Mouse (Mus musculus): Measurements from ENCODE around the gene Cass4. TPM values are rescaled to one million over a fixed set of nuclear protein-coding genes. Genes with fewer than 3 reads are reported as not detected.

Cass4 gene
- 0.18 and 0.29 TPM in 2 replicates for polyA plus RNA-seq (2015; fragmentation: Nextera tagmentation; extraction: Ambion mirVana)

- Histone ChIP-seq H3K36me3 (no peaks in the 10 kb centered on the region), H3K9ac (no peak within 1 kb of the TSS), H3K27me3 (replicated peaks) (no peaks in the 10 kb centered on the region), H3K4me1 (replicated peaks) (no peaks in the 10 kb centered on the region), H3K27ac (no peak within 1 kb of the TSS), H3K9me3 (no peaks in the 10 kb centered on the region), H3K4me3 (replicated peaks) (no peak within 1 kb of the TSS), H3K4me2 (replicated peaks) (no peak within 1 kb of the TSS)
- WGBS: 27% methylated on average over 13 of the region's 13 CpGs
- no peak for ATAC-seq
Observed at GRCm38 (mm10) chr2:172393391-172394051, at the start of gene Cass4. Cass4 (plus strand) TSS chr2:172393794.

- ATAC-seq: peak; percentile 3
- 34% methylated on average over 5 of the region's 5 CpGs for WGBS
- H3K9ac ChIP-seq: no peak overlapping the region
Observed at GRCm38 (mm10) chr2:172344669-172345068, 48.9 kb upstream of the Cass4 start.

GRCm38 (mm10) chr2:172345258-172345738 lies 48.3 kb upstream of the Cass4 start, which contains the start of gene Fam210b:
Fam210b (plus strand) TSS chr2:172345565.
- no peaks in the 10 kb centered on the region for H3K9me3 ChIP-seq

More at GRCm38 (mm10) chr2:172344669-172345068, 48.9 kb upstream of the Cass4 start:
- Histone ChIP-seq H3K27me3 (replicated peaks) (no peaks in the 10 kb centered on the region), H3K9me3 (no peaks in the 10 kb centered on the region), H3K36me3 (no peaks in the 10 kb centered on the region), H3K27ac (0 out of 2 replicates have a peak overlapping the region, but pooled peaks have one; percentile 40), H3K4me2 (replicated peaks) (peak overlapping the region; percentile 96), H3K4me1 (replicated peaks) (peaks cover 29% of the 10 kb centered on the region), H3K4me3 (replicated peaks) (peak overlapping the region; percentile 64; the same call in 1 of the 2 replicates)

GRCm38 (mm10) chr2:172346034-172346929 lies 47.3 kb upstream of the Cass4 start:
- Histone ChIP-seq H3K9ac (peak overlapping the region; percentile 66), H3K27ac (no peak overlapping the region), H3K4me1 (replicated peaks) (peaks cover 29% of the 10 kb centered on the region)

More at GRCm38 (mm10) chr2:172345258-172345738, 48.3 kb upstream of the Cass4 start, which contains the start of gene Fam210b:
- peak; percentile 97 for ATAC-seq
- H3K9ac ChIP-seq: peak within 1 kb of the TSS; percentile 66
- no peaks in the 10 kb centered on the region for H3K36me3 ChIP-seq
- H3K27me3 ChIP-seq (replicated peaks): no peaks in the 10 kb centered on the region
- peak within 1 kb of the TSS; percentile 64 for H3K4me3 ChIP-seq (replicated peaks)
- under 1% methylated on average over 35 of the region's 35 CpGs for WGBS
- H3K27ac ChIP-seq: 0 out of 2 replicates have a peak within 1 kb of the TSS, but pooled peaks have one; percentile 40
- H3K4me1 ChIP-seq (replicated peaks): peaks cover 29% of the 10 kb centered on the region
- H3K4me2 ChIP-seq (replicated peaks): peak within 1 kb of the TSS; percentile 96

GRCm38 (mm10) chr2:172346933-172347611 lies 46.5 kb upstream of the Cass4 start:
- whole genome bisulfite sequencing: 63% methylated on average over 8 of the region's 8 CpGs
- Histone ChIP-seq H3K36me3 (no peaks in the 10 kb centered on the region), H3K27me3 (replicated peaks) (no peaks in the 10 kb centered on the region), H3K9me3 (no peaks in the 10 kb centered on the region), H3K4me1 (replicated peaks) (peaks cover 29% of the 10 kb centered on the region), H3K4me2 (replicated peaks) (peak overlapping the region; percentile 96), H3K9ac (no peak overlapping the region), H3K27ac (no peak overlapping the region), H3K4me3 (replicated peaks) (peak overlapping the region; percentile 64; the same call in 1 of the 2 replicates)
- ATAC-seq: no peak

More at GRCm38 (mm10) chr2:172346034-172346929, 47.3 kb upstream of the Cass4 start:
- peak overlapping the region; percentile 64 for H3K4me3 ChIP-seq (replicated peaks)
- 14% methylated on average over 31 of the region's 31 CpGs for WGBS
- H3K4me2 ChIP-seq (replicated peaks): peak overlapping the region; percentile 96
- H3K36me3 ChIP-seq: no peaks in the 10 kb centered on the region
- H3K9me3 ChIP-seq: no peaks in the 10 kb centered on the region
- H3K27me3 ChIP-seq (replicated peaks): no peaks in the 10 kb centered on the region
- ATAC-seq: peak; percentile 6

DNA sequence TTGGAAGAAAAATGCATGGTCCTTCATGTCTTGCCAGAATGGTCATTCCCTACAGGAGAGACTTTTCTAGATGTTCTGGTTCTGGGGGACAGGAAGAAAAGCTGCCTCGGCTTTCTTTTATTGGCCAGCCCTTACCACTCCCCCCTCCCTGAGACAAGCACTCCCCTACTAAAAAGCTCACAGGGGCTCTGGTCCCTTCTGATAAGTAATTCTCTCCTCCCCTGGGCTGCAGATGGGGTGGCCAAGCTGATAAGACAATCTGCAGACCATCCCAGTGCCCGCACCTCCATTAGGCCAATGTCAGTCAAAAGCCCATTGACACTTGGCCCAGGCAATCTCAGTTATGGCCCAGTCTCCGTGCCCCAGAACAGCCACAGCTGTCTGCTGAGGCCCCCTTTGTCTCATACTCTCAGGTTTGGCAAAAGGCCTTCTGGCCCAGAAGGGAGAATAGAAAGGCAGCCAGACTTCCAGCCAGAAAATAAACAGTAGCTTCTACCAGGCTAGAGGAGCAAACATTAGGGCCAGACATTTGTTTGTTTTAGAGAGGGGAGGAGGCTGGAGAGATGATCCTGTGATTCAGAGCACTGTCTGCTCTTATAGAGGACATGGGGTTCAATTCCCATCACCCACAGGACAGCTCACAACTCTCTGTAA lies 45.2 kb upstream of the Cass4 start:
- Histone ChIP-seq H3K4me3 (replicated peaks) (no peak overlapping the region), H3K27me3 (replicated peaks) (no peaks in the 10 kb centered on the region), H3K9ac (no peak overlapping the region), H3K4me2 (replicated peaks) (no peak overlapping the region), H3K4me1 (replicated peaks) (peaks cover 29% of the 10 kb centered on the region), H3K9me3 (no peaks in the 10 kb centered on the region), H3K36me3 (no peaks in the 10 kb centered on the region), H3K27ac (peak overlapping the region; percentile 66)
- WGBS: 17% methylated on average over 3 of the region's 3 CpGs
- ATAC-seq: no peak

DNA sequence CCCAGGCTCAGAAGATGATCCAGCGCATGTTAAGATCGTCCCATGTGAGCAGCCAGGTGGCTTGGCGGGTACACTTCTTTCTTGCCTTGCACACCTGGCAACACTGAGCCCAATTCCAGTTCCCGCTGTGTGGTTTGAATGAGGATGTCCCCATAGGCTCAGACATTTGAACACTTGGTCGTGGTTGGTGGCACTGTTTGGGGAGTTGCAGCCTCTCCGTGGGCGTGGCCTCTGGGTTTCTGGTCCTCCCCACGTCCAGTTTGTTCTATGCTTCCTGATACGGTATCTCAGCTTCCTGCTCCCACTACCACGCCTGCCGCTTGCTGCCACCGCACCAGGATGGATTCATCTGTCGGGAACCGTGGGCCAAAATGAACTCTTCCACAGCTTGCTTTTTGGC lies 43.8 kb upstream of the Cass4 start:
- peaks cover 27% of the 10 kb centered on the region for H3K4me1 ChIP-seq (replicated peaks)
- no peak overlapping the region for H3K4me3 ChIP-seq (replicated peaks)
- H3K27ac ChIP-seq: no peak overlapping the region
- 80% methylated on average over 14 of the region's 14 CpGs for WGBS
- no peaks in the 10 kb centered on the region for H3K9me3 ChIP-seq
- H3K36me3 ChIP-seq: no peaks in the 10 kb centered on the region
- no peak for ATAC-seq
- H3K27me3 ChIP-seq (replicated peaks): no peaks in the 10 kb centered on the region
- H3K4me2 ChIP-seq (replicated peaks): no peak overlapping the region
- H3K9ac ChIP-seq: no peak overlapping the region

- no peak overlapping the region for H3K27ac ChIP-seq
- WGBS: 65% methylated on average over 8 of the region's 8 CpGs
- H3K9me3 ChIP-seq: no peaks in the 10 kb centered on the region
- no peak overlapping the region for H3K9ac ChIP-seq
- no peak overlapping the region for H3K4me2 ChIP-seq (replicated peaks)
- H3K27me3 ChIP-seq (replicated peaks): no peaks in the 10 kb centered on the region
- peaks cover 24% of the 10 kb centered on the region for H3K4me1 ChIP-seq (replicated peaks)
- H3K36me3 ChIP-seq: peaks cover 4% of the 10 kb centered on the region
- ATAC-seq: no peak
- no peak overlapping the region for H3K4me3 ChIP-seq (replicated peaks)
Observed at GRCm38 (mm10) chr2:172350773-172351172, 42.8 kb upstream of the Cass4 start.

DNA sequence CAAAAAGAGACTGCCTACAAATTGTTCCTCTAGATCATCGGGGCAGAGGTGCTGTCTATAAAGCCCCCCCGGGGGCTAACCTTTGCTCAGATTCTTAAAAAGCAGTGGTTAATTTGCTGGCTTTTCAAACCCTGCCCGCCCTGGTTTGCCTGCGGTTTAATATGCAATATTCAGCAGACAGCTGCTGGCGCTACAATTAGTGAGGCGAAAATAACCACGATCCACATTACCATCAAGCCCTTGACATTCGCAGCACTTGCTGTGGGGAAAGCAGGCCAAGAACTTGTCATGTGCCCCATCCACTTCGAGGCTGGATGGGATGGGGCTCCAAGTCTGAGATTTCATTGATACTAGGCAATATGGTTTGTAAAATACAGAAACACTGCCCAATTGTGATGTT lies 40.4 kb upstream of the Cass4 start:
- Histone ChIP-seq H3K36me3 (peaks cover 27% of the 10 kb centered on the region), H3K27me3 (replicated peaks) (no peaks in the 10 kb centered on the region), H3K9ac (no peak overlapping the region), H3K27ac (no peak overlapping the region), H3K4me1 (replicated peaks) (peaks cover 9% of the 10 kb centered on the region; the same call in 1 of the 2 replicates), H3K4me3 (replicated peaks) (no peak overlapping the region), H3K4me2 (replicated peaks) (no peak overlapping the region), H3K9me3 (no peaks in the 10 kb centered on the region)
- no peak for ATAC-seq
- 87% methylated on average over 9 of the region's 9 CpGs for WGBS

DNA sequence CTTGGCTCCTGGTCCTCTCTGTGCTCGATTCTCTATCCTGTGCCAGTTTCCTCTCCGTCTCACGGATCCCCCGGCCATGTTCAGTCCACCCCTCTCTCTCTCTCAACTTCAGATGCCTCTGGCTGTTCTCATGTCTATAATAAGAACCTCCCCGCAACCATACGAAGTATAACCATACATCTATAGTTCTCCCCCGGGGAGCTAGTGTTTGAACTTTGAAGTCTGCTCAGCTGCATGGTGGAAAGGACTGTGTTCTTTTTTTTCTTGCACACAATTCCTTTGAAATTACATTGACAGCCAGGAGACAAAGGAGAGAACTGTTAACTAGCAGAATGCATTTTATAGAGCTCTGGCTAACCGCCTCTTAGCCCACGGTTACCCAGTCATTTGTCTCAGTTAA lies 38.8 kb upstream of the Cass4 start:
- no peaks in the 10 kb centered on the region for H3K9me3 ChIP-seq
- no peak overlapping the region for H3K4me3 ChIP-seq (replicated peaks)
- H3K4me2 ChIP-seq (replicated peaks): no peak overlapping the region
- no peak overlapping the region for H3K27ac ChIP-seq
- no peak for ATAC-seq
- no peak overlapping the region for H3K9ac ChIP-seq
- H3K4me1 ChIP-seq (replicated peaks): no peaks in the 10 kb centered on the region
- 77% methylated on average over 9 of the region's 9 CpGs for WGBS
- H3K27me3 ChIP-seq (replicated peaks): no peaks in the 10 kb centered on the region
- H3K36me3 ChIP-seq: peaks cover 41% of the 10 kb centered on the region

DNA sequence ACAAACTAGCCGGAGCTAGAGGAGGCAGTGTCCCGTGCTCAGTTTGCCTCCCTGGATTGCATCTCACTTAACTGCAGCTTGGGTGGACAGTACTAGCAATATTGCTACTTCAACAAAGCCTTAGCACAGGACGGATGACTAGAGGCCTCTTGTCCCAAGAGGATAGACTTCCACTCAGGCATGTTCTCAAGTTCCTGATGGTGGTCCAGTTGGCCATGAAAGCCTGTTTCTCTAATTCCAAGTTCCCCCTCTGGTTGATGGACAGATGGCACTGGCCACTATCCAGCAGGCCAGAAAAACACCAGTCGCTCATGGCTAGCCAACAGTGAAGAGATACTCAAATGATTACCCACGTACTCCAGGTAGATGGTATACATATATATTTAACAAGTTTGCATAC lies 37.8 kb upstream of the Cass4 start:
- Histone ChIP-seq H3K9me3 (no peaks in the 10 kb centered on the region), H3K27ac (no peak overlapping the region), H3K27me3 (replicated peaks) (no peaks in the 10 kb centered on the region), H3K4me1 (replicated peaks) (no peaks in the 10 kb centered on the region), H3K4me3 (replicated peaks) (no peak overlapping the region), H3K9ac (no peak overlapping the region), H3K36me3 (peaks cover 48% of the 10 kb centered on the region), H3K4me2 (replicated peaks) (no peak overlapping the region)
- 90% methylated on average over 5 of the region's 5 CpGs for WGBS
- no peak for ATAC-seq
